Mouse (Mus musculus) layer of hippocampus, adult 2 months (tissue): ENCODE data around the gene Igtp. TPM values are rescaled to one million over a fixed set of nuclear protein-coding genes. Genes with fewer than 3 reads are reported as not detected.
A peak's percentile ranks its signal among the peaks of the same experiment; 100 is the strongest.
"Not testable (repeated sequence)": the region's sequence is repeated elsewhere in the genome, so short reads cannot be mapped to it uniquely, and the experiment has no call there.

Experiments used
- DNase-seq, 2 experiments: peaks; one replicate each; pipeline ENCODE4 v3.0.0; 2022; ENCODE audit warnings: low spot score in 2 of 2
- H3K27ac ChIP-seq: fragments of 200-600 bp; 2 replicates; pipeline ENCODE4 v1.8.1; 2022
- H3K4me3 ChIP-seq: fragments of 200-600 bp; 2 replicates; pipeline ENCODE4 v1.8.1; 2022; ENCODE audit warnings: mild to moderate bottlenecking
- CTCF ChIP-seq: fragments of 200-600 bp; conservative IDR thresholded peaks from 2 replicates; pipeline ENCODE4 v1.8.1; 2022; ENCODE audit warnings: antibody characterized with exemption, mild to moderate bottlenecking, moderate library complexity
- total RNA-seq, 2 experiments: library from RNA; stranded (reverse); gene quantifications; 2 replicates each; pipeline ENCODE4 v1.2.3; 2021

Igtp gene
- total RNA-seq, 2 experiments from 2014 or later, result 1.5 to 1.9 TPM

DNA sequence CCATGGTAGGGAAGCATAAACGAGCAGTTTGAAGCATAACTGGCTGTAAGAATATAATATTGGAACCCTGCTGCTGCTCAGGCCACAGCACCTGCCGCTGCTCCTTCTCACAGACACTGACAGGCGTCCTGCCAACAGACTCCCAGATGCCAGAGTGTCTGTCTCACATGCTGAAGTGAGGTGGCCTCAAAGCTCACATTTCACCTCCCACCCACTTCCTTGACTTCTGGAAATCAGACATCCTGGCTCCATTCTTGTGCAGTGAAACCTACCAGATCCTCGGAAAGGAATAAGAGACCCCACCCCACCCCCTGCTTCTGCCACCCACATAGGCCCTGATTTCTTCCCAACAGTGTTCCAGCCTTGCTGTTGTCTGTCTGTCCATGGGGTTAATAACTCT, 24.4 kb downstream of the Igtp start:
- H3K27ac ChIP-seq, result peak overlapping the region; percentile 20; the same call in 1 of the 2 replicates
- H3K4me3 ChIP-seq, result no peak overlapping the region
- no peak for DNase-seq
- no peak for TF ChIP-seq CTCF

DNA sequence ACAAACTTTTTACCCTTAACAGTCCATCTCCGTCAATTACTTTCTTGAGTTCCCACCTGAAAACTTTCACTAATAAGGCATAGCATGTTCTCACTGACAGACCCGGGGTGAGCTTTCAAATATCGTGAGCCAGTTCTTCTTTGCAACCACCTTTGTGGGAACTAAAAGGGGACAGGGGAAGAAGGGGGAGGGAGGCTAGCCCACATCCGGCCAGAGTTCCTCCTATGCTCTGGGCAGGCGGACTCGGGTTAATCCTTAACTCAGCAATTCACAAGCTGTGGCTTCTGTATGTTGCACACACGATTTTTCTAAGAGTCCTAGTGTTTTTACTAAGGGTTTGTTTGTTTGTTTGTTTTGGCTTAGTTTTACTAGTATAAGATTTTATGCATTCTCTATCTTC, 25.0 kb downstream of the Igtp start:
- no peak overlapping the region for H3K4me3 ChIP-seq

DNA sequence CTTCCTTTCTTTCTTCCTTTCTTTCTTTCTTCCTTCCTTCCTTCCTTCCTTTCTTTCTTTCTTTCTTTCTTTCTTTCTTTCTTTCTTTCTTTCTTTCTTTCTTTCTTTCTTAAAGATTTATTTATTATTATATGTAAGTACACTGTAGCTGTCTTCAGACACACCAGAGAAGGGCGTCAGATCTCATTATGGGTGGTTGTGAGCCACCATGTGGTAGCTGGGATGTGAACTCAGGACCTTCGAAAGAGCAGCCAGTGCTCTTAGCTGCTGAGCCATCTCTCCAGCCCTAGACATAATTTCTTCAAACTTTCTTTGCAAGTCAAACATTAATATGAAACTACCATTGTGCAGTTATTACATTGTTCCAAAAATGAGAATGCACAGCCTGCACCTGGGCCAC, 25.5 kb downstream of the Igtp start:
- H3K27ac ChIP-seq, H3K4me3 ChIP-seq, DNase-seq: not testable (repeated sequence)

More for the DNA sequence above, 25.0 kb downstream of the Igtp start:
- no peak for TF ChIP-seq CTCF
- DNase-seq, result peak in 1 of 2 experiments; percentile 31
- peak overlapping the region; percentile 20; the same call in 1 of the 2 replicates for H3K27ac ChIP-seq

DNA sequence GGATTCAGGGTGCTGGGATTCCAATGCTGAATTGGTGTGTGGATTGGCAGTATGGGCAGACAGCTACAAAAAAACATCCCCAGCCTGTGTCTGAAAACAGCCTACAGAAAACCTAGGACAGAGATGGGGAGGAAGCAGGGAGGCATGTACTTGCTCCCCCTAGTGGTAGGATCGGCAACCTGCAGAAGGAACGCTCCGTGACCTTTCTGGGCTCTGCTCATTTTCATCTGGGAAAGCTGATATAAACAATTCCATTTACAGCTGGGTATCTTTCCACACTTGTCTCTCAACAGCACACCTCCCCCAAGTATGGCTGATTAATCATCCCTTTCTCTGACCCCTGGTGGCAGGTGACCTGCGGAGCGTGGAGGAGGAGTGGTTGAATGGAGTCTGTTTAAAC, 26.3 kb downstream of the Igtp start:
- peak; percentile 98 for TF ChIP-seq CTCF
- DNase-seq, result peak; percentile 50 to 68
- Histone ChIP-seq H3K4me3 (no peak overlapping the region), H3K27ac (peak overlapping the region; percentile 23; the same call in 1 of the 2 replicates)

DNA sequence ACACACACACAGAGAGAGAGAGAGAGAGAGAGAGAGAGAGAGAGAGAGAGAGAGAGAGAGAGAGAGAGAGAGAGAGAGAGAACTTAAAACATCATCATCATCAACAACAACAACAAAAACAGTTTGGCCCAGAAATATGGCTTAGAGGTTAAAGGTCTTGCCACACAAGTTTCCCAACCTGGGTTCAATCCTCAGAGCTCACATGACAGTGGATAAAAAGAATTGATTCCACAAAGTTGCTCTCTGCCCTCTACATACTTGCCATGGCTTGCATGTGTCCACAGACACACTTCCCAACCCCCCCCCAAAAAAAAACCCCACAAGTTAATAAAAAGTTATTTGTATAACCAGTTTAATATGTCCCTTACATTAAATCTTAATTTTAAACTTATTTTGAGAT, 27.1 kb downstream of the Igtp start:
- no peak for TF ChIP-seq CTCF

DNA sequence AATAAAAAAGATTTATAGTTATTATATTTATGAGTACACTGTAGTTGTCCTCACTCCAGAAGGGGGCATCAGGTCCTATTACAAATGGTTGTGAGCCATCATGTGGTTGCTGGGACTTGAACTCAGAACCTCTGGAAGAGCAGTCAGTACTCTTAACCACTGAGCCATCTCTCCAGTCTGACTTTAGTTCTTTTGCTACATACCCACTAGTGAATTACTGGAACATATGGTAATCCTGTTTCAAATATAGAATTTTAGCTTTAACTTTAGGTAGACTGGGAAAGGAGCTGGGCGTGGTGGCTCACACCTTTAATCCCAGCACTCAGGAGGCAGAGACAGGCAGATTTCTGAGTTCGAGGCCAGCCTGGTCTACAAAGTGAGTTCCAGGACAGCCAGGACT, 28.7 kb downstream of the Igtp start:
- H3K4me3 ChIP-seq, DNase-seq, H3K27ac ChIP-seq: not testable (repeated sequence)

More for the DNA sequence above, 27.1 kb downstream of the Igtp start:
- Histone ChIP-seq H3K27ac (no peak overlapping the region), H3K4me3 (no peak overlapping the region)
- DNase-seq, result no peak

DNA sequence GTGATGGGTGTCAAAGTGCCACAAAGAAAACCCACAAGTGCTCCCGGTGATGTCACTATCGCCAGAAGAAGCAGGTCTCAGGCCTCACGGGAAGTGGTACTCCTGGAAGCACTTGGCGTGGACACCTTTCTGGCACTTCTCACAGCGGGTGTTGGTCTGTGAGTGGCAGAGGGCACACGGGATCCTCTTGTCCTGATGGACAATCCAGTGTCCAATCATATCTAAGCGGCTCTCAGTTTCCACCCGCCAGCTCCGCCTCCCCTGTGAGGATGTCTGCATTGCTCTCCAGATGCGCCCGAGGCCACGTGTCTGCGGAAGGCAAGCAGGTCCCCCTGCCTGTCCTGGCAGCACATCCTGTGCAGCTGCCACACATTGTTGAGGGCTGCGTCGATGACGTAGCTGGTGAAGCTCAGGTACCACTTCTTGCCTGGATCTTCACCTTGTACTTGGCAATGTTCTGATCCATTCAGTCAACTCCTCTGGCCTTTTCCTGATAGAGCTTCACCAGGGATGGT, 31.1 kb downstream of the Igtp start:
- no peak overlapping the region for H3K27ac ChIP-seq
- no peak for TF ChIP-seq CTCF
- no peak overlapping the region for H3K4me3 ChIP-seq
- no peak for DNase-seq

DNA sequence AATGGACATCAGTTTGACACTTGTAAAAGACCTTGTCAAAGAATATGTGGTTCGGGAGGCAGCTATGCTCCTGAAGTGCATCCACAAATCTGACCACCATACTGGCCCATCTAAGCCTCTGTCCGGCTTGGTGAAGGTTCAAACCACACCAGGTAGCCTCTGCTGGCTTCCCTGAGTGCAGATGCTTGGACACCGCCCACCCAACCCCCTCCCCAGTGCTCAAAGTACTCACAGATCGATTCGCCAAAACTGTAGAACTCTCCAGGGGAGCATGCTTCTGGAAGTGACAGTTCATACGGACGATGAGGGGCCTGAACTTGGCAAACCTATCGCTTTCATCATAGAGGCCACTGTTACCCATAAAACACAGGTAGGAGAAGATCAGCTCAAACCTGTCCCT, 31.8 kb downstream of the Igtp start:
- H3K27ac ChIP-seq, result no peak overlapping the region
- no peak for TF ChIP-seq CTCF
- DNase-seq, result no peak
- no peak overlapping the region for H3K4me3 ChIP-seq

DNA sequence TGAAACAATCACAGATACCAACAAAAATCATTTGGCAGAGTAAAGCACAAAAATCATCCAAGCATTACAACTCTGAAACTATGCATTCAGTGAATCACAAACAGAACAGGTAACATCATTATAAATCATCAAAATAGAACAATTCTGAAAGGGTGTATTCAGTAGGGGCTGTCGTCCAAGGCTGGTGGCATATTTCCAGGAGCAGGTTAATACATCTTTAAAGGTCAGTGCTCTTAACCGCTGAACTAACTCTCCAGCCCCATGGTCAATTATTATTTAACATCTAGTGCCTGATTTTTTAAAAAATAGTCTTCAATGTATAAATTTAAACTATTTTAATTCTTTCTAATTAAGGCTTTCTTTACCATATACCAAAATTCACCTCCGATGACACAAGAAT, 35.2 kb downstream of the Igtp start:
- DNase-seq, H3K4me3 ChIP-seq, H3K27ac ChIP-seq: not testable (repeated sequence)

DNA sequence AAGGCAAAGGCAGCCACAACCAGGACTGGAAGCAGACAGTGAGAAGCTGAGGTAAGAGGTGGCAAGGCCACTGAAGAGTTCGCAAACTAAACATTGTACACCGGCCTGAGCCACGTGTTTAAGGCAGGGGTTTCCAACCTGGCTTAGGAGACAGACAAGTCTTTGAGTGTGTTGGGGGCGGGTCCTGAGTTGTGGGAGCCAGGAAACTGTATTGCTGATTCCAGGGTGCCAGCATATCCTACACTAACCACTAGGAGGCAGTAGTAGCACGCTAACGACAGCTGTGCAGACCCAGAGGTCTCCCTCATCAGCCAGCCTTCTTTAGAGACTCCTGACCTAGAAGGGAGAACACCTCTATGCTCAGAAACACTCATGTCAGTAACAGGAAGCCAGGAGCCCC, 35.8 kb downstream of the Igtp start:
- Histone ChIP-seq H3K4me3 (no peak overlapping the region), H3K27ac (no peak overlapping the region)
- TF ChIP-seq CTCF, result peak; percentile 72
- DNase-seq, result no peak

DNA sequence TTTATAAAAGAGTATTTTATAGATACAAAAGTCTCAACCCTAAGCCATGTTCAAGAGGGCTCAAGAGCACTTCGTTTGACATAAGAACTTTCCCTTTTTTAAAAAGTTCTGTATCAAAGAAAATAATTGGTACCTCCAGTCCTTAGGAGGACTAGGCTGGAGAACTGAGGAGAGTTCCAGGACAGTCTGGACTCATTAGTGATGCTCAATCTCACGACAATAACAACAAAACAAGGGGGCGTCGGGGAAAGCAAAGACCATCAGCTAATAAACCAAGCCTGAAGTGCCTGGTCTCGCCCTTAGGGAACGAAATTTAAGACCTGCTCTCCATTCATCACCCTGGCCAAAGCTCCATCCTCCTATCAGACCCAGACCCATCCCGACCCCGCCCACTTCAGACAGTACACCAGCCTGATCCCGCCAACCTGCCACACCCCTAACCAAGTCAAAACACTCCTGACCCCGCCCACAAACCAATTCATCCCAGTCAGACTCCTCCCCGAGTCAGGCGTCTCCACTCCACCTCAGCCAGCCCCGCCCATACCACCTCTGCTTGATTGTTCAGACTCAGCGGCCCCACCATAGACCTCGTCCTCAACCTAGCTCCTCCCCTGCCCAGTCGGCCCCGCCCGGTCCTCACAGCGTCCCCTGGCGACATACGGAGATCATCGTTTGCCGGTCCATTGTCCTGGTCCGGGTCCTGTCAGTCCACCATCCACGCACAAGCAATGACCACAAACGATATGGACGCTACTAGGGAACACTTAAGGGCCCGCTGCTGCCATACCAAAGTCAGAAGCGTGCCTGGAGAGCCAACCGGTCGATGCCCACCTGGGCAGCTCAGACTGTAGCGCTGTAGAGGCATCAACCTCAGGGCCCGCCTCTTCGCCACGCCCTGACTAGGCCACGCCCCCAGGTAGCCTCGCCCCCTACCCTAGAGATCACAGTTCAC, 39.8 kb downstream of the Igtp start:
- Histone ChIP-seq H3K27ac (no peak overlapping the region), H3K4me3 (peak overlapping the region; percentile 37)
- no peak for DNase-seq
- peak; percentile 27 for TF ChIP-seq CTCF

DNA sequence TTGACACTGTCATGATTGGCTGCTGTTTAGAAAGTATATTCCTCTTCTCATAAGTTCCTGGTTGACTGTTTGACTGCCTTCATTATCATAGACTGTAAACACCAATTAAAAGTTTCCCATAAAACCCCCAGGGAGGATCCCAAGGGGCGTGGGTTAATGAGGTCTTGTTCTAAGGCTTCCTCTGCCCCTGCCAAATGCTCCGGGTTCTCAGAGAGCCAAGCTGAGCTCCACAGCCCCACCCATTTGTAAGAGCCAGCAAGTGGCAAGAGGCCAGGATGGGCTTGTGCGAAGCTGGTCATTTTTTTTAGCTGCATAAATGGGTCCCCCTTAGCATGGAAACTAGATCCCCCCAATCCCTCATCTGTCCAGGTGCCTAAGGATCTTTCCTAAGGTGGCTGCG, 47.9 kb downstream of the Igtp start:
- Histone ChIP-seq H3K4me3 (no peak overlapping the region), H3K27ac (no peak overlapping the region)
- DNase-seq, result no peak
- no peak for TF ChIP-seq CTCF

DNA sequence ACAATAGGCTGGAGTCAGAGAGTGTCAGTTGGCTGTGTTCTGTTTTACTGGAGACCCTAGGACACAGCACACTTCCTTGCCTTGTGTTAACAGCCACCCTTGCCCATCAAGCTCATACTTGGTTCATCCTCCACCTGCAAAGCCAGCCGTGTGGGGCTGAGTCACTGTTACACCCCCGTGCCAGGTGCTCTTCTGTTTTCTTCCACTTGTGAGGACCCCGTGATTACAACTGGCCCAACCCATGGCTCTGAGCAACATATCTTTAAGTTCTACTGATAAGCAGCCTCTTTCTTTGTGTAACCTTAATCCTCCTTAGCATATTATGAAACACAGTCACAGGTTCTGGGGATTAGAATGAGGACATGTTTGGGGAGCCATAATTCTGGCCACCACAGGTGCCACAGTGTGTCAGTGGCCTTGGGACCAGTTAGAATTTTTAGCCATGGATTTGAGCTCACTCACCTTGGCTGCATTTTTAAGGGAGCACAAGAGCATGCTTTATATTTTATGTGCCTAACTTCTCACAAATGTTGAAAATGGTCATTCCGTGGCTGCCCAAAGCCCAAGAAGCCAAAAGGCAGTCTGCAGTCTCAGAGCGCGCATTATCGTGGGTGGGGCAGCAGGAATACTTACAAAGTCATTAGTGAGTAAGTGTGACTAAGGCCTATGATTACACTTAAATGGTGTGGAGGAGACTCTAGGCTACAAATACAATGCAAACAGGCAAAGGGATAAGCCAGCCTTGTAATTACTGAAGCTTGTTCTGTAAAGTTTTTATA, 50.0 kb downstream of the Igtp start:
- TF ChIP-seq CTCF, result no peak
- H3K4me3 ChIP-seq, result no peak overlapping the region

DNA sequence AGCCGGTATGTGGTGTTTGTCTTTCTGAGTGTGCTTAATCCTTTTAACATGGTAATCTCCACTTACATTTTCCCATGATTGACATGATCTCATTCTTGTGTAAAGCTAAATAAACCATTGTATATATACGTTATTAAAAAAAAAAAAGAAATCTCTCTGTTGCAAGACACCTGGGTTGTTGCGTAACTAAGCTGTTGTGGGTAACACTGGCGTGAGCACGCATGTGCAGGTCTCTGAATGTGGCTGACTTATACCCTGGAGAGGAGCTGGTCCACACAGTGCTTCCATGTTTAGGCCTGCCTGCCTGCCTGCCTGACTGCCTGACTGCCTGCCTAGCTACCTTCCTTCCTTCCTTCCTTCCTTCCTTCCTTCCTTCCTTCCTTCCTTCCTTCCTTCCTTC, 51.2 kb downstream of the Igtp start:
- Histone ChIP-seq H3K4me3 (no peak overlapping the region), H3K27ac (no peak overlapping the region)
- no peak for TF ChIP-seq CTCF
- no peak for DNase-seq

More for the DNA sequence above, 50.0 kb downstream of the Igtp start:
- H3K27ac ChIP-seq, result no peak overlapping the region
- DNase-seq, result no peak
